In genomic region chr5:110274147-110274546, GRCm38 (mm10) we compare ENCODE assay signal across 25 mouse cellular contexts. TPM values are rescaled to one million over a fixed set of nuclear protein-coding genes. Genes with fewer than 3 reads are reported as not detected.
A peak's percentile ranks its signal among the peaks of the same experiment; 100 is the strongest.
DNase-seq lines count a peak whose midpoint lies in the region; ATAC-seq lines count a peak whose summit lies in the region.
"Had no signal": no experiment of that assay in that cellular context is flagged by ENCODE, and none has a peak within 500 bp of the region (broad histone marks: within the 10 kb centered on the region; RNA-seq: fewer than 3 reads in every experiment).

No protein-coding gene starts in this region.

- H3K9me3 ChIP-seq in liver, embryonic 13.5 days (replicated peaks) = no peaks in the 10 kb centered on the region
- no peaks in the 10 kb centered on the region for H3K9me3 ChIP-seq in forebrain, embryonic 11.5 days (ENCODE audit: control insufficient read depth, low read length)
- H3K9me3 ChIP-seq: heart, embryonic 10.5 days; intestine, embryonic 15.5 days; lung, embryonic 15.5 days; midbrain, embryonic 15.5 days; stomach, embryonic 15.5 days had no signal

- H3K4me2 ChIP-seq in liver, embryonic 13.5 days = peak overlapping the region; percentile 12; the same call in 1 of the 2 replicates
- H3K4me2 ChIP-seq in forebrain, embryonic 11.5 days (ENCODE audit: low read depth, low read length, severe bottlenecking) = no peak overlapping the region
- H3K4me2 ChIP-seq: hindbrain, embryonic 14.5 days; intestine, embryonic 15.5 days; lung, embryonic 15.5 days; midbrain, embryonic 15.5 days; stomach, embryonic 15.5 days had no signal

- peak overlapping the region; percentile 15; the same call in 1 of the 2 replicates for H3K9ac ChIP-seq in liver, embryonic 13.5 days
- no peak overlapping the region for H3K9ac ChIP-seq in forebrain, embryonic 11.5 days (ENCODE audit: low read length)
- H3K9ac ChIP-seq: hindbrain, embryonic 14.5 days; intestine, embryonic 15.5 days; lung, embryonic 15.5 days; midbrain, embryonic 15.5 days; stomach, embryonic 15.5 days had no signal

- no peak for DNase-seq in liver, embryonic 13.5 days
- no peak for DNase-seq in liver
- peak; percentile 29 for DNase-seq in induced T-regulatory cell, adult 2 months (ENCODE audit: low read depth)
- DNase-seq in naive thymus-derived CD4-positive, alpha-beta T cell, adult 2 months (ENCODE audit: low read depth) = peak; percentile 35
- no peak for DNase-seq in forebrain, embryonic 11.5 days (ENCODE audit: low spot score)
- DNase-seq in natural killer cell, adult 2 months (ENCODE audit: low spot score in 2 of 2) = no peak
- DNase-seq in layer of hippocampus, adult 8-10 months (ENCODE audit: low spot score in 2 of 2) = no peak
- DNase-seq: adrenal gland, postnatal 10 days; cerebellum, adult 11 months; cerebellum, adult 9-11 months; gastrocnemius, postnatal 10 days; heart, postnatal 4 days; kidney, adult 8-10 months; kidney, postnatal 25 days; right cerebral cortex, adult 18-20 months had no signal

- peak; percentile 29; the same call in 1 of the 2 replicates for ATAC-seq in liver, embryonic 13.5 days (ENCODE audit: low read depth)
- ATAC-seq in activated CD4-positive, CD25-positive, alpha-beta regulatory T cell, adult 4 months = peak; percentile 38
- no peak for ATAC-seq in forebrain, embryonic 11.5 days (replicated peaks; ENCODE audit: low FRiP score)
- ATAC-seq: forebrain, embryonic 14.5 days; intestine, embryonic 15.5 days; midbrain, embryonic 15.5 days had no signal

- H3K36me3 ChIP-seq in liver, embryonic 13.5 days = no peaks in the 10 kb centered on the region
- no peaks in the 10 kb centered on the region for H3K36me3 ChIP-seq in forebrain, embryonic 11.5 days (ENCODE audit: control insufficient read depth, insufficient read depth, low read length)
- H3K36me3 ChIP-seq: heart, embryonic 10.5 days; intestine, embryonic 15.5 days; lung, embryonic 15.5 days; midbrain, embryonic 15.5 days; stomach, embryonic 15.5 days had no signal

- no peak overlapping the region for H3K4me3 ChIP-seq in liver, embryonic 13.5 days (replicated peaks)
- no peak overlapping the region for H3K4me3 ChIP-seq in forebrain, embryonic 11.5 days (ENCODE audit: low read depth, low read length)
- H3K4me3 ChIP-seq: heart, embryonic 10.5 days; intestine, embryonic 15.5 days; layer of hippocampus, adult 2 months; lung, embryonic 15.5 days; midbrain, embryonic 15.5 days; stomach, embryonic 15.5 days had no signal

- WGBS in liver, embryonic 13.5 days (ENCODE audit: insufficient replicate concordance) = 69% methylated on average over 4 of the region's 4 CpGs
- 79% methylated on average over 4 of the region's 4 CpGs for WGBS in forebrain, embryonic 11.5 days

- peaks cover 21% of the 10 kb centered on the region for H3K4me1 ChIP-seq in liver, embryonic 13.5 days (replicated peaks)
- H3K4me1 ChIP-seq in forebrain, embryonic 11.5 days (replicated peaks; ENCODE audit: control insufficient read depth, insufficient read depth, low read length) = no peaks in the 10 kb centered on the region
- H3K4me1 ChIP-seq: heart, embryonic 10.5 days; intestine, embryonic 15.5 days; lung, embryonic 15.5 days; midbrain, embryonic 15.5 days; stomach, embryonic 15.5 days had no signal

- no peaks in the 10 kb centered on the region for H3K27me3 ChIP-seq in liver, embryonic 13.5 days
- H3K27me3 ChIP-seq in forebrain, embryonic 11.5 days (ENCODE audit: control insufficient read depth, insufficient read depth, low read length) = no peaks in the 10 kb centered on the region
- H3K27me3 ChIP-seq: CH12.LX; intestine, embryonic 15.5 days; lung, embryonic 15.5 days; midbrain, embryonic 15.5 days; stomach, embryonic 15.5 days had no signal

- H3K27ac ChIP-seq in liver, embryonic 13.5 days = peak overlapping the region; percentile 69
- no peak overlapping the region for H3K27ac ChIP-seq in forebrain, embryonic 11.5 days (ENCODE audit: low read depth, low read length)
- H3K27ac ChIP-seq: heart, embryonic 10.5 days; hindbrain, embryonic 14.5 days; intestine, embryonic 15.5 days; layer of hippocampus, adult 2 months; lung, embryonic 15.5 days; midbrain, embryonic 15.5 days; stomach, embryonic 15.5 days had no signal

RNA-seq across cellular contexts. Expression of gene Pgam5, which starts 4.4 kb away (rescaled TPM):
- 37.4 and 39.7 TPM in 2 replicates for polyA plus RNA-seq in liver, embryonic 13.5 days (2015; fragmentation: Nextera tagmentation; extraction: Ambion mirVana)
- 10 to 100 TPM; 28.0 to 30.1 TPM for polyA plus RNA-seq in activated CD4-positive, CD25-positive, alpha-beta regulatory T cell, adult 4 months (2017; shearing (Covaris generic))
- 92.4 and 104 TPM in 2 replicates for polyA plus RNA-seq in forebrain, embryonic 11.5 days (2014; fragmentation: Nextera tagmentation; extraction: Ambion mirVana)
- 10 to 100 TPM; 52.1 to 57.2 (median 54.9) TPM for total RNA-seq in layer of hippocampus, adult 8-10 months (2022)

RNA-seq across cellular contexts. Expression of gene Pxmp2, which starts 11.8 kb away (rescaled TPM):
- 34.1 and 34.3 TPM in 2 replicates for polyA plus RNA-seq in liver, embryonic 13.5 days (2015; fragmentation: Nextera tagmentation; extraction: Ambion mirVana)
- polyA plus RNA-seq in activated CD4-positive, CD25-positive, alpha-beta regulatory T cell, adult 4 months (2017; shearing (Covaris generic)) = 1 to 10 TPM; 3.3 to 3.8 TPM
- 10.7 and 12.2 TPM in 2 replicates for polyA plus RNA-seq in forebrain, embryonic 11.5 days (2014; fragmentation: Nextera tagmentation; extraction: Ambion mirVana)
- total RNA-seq in layer of hippocampus, adult 8-10 months (2022) = 1 to 10 TPM; 8.3 to 9.5 (median 8.8) TPM

RNA-seq across cellular contexts. Expression of gene Pole, which starts 12.0 kb away (rescaled TPM):
- 20.6 and 21.8 TPM in 2 replicates for polyA plus RNA-seq in liver, embryonic 13.5 days (2015; fragmentation: Nextera tagmentation; extraction: Ambion mirVana)
- 10 to 100 TPM in 1 of 2 experiments, 1 to 10 TPM in 1; 7.5 to 12.4 TPM for polyA plus RNA-seq in activated CD4-positive, CD25-positive, alpha-beta regulatory T cell, adult 4 months (2017; shearing (Covaris generic))
- 49.8 and 50.7 TPM in 2 replicates for polyA plus RNA-seq in forebrain, embryonic 11.5 days (2014; fragmentation: Nextera tagmentation; extraction: Ambion mirVana)
- 1 to 10 TPM; 1.4 to 2.2 (median 2.1) TPM for total RNA-seq in layer of hippocampus, adult 8-10 months (2022)

RNA-seq across cellular contexts. Expression of gene Ankle2, which starts 43.3 kb away (rescaled TPM):
- 13.5 and 15.9 TPM in 2 replicates for polyA plus RNA-seq in liver, embryonic 13.5 days (2015; fragmentation: Nextera tagmentation; extraction: Ambion mirVana)
- 10 to 100 TPM; 13.8 to 18.3 TPM for polyA plus RNA-seq in activated CD4-positive, CD25-positive, alpha-beta regulatory T cell, adult 4 months (2017; shearing (Covaris generic))
- 39.0 and 48.6 TPM in 2 replicates for polyA plus RNA-seq in forebrain, embryonic 11.5 days (2014; fragmentation: Nextera tagmentation; extraction: Ambion mirVana)
- 10 to 100 TPM; 37.4 to 49.0 (median 41.3) TPM for total RNA-seq in layer of hippocampus, adult 8-10 months (2022)

Comparison
In these comparisons a context has a peak if more than half of its experiments do, and no peak if none do; other contexts are left out.
1. DNase-seq: peak in induced T-regulatory cell, adult 2 months (single experiment) and naive thymus-derived CD4-positive, alpha-beta T cell, adult 2 months (single experiment); none in liver, embryonic 13.5 days (single experiment), liver (single experiment), forebrain, embryonic 11.5 days (single experiment), natural killer cell, adult 2 months (0 of 2) and layer of hippocampus, adult 8-10 months (0 of 2).